Mouse (Mus musculus): ENCODE measurements around the gene Srm. TPM values are rescaled to one million over a fixed set of nuclear protein-coding genes. Genes with fewer than 3 reads are reported as not detected.

Srm gene
- total RNA-seq, 2 experiments from 2014 or later, result 70.5 to 78.1 TPM

DNA sequence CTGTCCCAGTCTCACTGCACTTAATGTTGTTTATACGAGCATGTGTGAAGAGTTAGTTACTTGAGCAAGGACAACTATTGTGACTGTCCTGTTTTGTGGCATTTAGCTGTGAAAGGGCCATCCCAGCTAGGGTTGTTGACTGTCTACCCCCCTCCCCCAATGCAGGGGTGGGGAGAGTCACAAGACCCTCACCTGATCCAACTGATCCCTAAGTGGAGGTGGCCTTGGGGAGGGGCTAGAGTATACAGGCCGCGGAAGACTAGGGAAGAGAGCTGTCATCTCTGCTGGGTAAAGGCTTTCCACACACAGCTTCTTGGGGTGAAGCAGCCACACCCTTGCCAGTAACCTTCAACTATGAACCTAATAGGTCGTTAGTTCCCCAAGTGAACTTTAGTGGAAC, 9.0 kb downstream of the Srm start:
- DNase-seq (ENCODE audit: extremely low spot score in 1 of 2, low spot score in 1 of 2), result no peak

- no peak for DNase-seq (ENCODE audit: extremely low spot score in 1 of 2, low spot score in 1 of 2)
These were observed 10.6 kb downstream of the Srm start for GRCm38 (mm10) chr4:148601871-148602270.

- DNase-seq (ENCODE audit: extremely low spot score in 1 of 2, low spot score in 1 of 2), result no peak
These were observed 11.2 kb downstream of the Srm start, which contains the start of gene Masp2 for GRCm38 (mm10) chr4:148602357-148603120. TSS of gene Masp2 (plus strand) at chr4:148602554.

- no peak for DNase-seq (ENCODE audit: extremely low spot score in 1 of 2, low spot score in 1 of 2)
These were observed 12.3 kb downstream of the Srm start for GRCm38 (mm10) chr4:148603376-148604139.

DNA sequence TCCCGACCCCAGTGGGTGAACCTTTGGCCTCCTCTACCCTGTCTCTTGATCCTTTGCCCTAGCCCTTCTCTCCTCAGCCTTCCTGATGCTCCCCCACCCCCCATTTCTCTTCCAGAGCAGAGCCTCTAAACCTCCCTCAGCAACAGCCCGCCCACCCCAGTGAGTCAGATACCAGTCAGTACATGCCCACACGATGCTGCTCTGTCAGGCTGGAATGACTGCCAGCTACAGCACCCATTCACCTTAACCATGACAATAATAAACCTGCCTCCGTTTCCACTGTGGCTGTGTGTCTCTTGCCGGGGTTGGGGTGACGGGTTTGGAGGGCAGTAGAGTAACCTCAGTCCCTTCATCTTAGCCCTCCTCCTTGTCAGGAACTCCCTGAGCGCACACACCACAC, 12.8 kb downstream of the Srm start:
- DNase-seq (ENCODE audit: extremely low spot score in 1 of 2, low spot score in 1 of 2), result peak in 1 of 2 experiments; percentile 37

GRCm38 (mm10) chr4:148604541-148605165, 13.3 kb downstream of the Srm start:
- DNase-seq (ENCODE audit: extremely low spot score in 1 of 2, low spot score in 1 of 2), result peak; percentile 36 to 68

DNA sequence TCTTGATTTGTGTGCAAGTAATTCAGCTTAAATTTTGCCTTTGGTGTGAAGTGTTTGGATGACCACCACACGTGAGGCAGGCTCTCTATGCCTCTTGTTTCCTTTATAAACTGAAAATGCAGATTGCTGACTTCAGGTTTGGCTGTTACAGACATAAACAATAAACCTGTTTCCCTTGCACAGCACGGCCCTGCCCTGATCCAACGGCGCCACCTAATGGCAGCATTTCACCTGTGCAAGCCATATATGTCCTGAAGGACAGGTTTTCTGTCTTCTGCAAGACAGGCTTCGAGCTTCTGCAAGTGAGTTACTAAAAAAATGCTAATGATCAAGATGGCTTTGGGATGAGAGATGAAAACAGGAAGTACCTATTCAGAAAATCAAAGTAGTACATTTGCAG, 16.5 kb downstream of the Srm start:
- peak; percentile 63 to 90 for DNase-seq (ENCODE audit: extremely low spot score in 1 of 2, low spot score in 1 of 2)

DNA sequence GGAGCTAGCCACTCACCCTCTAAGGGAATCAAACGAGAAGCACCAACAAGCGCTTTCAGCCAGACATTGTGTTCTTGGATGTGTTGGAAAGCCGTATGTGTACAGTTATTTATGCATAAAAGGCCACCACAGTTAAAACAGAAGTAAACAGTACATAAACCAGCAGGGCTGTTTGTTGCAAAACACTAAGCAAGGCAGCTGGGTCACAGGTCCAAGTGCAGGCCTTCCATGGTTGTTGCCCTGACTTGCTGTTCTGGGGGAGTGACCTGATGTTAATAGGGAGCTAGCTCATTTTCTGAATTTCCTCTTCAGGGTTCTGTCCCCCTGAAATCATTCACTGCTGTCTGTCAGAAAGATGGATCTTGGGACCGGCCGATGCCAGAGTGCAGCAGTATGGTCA, 18.5 kb downstream of the Srm start:
- no peak for DNase-seq (ENCODE audit: extremely low spot score in 1 of 2, low spot score in 1 of 2)

DNA sequence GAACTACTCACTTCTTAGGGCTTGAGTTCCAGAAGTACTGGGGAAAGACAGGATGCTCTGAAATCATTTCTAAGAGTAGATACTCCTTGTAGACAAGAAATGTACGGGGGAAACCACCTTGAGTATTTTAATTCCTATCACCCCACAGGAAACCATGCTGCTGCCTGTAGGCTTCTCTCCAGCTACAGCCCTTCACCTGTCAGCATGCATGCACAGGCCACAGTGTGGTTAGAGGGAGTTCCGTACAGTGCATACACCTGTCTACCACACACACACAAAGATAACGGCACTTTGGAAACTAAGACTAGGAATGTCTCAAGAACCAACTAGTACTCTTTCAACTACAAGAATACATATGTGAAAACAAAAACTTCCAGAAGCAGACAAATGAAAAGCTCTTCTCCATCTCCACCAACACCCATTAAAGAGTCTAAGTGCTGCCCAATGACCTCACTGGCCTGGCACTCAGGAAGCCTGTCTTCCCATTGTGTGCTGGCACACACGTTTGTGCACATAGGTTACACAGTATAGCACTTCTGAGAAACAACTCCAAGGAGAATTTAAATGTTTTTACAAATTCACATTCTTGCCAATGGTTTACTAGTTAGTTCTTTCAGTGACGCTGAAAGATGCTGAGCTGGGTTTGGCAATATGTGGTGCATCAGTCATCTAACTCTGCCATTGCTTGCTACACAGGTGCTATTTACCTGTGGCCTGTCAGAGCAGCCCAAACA, 19.5 kb downstream of the Srm start:
- no peak for DNase-seq (ENCODE audit: extremely low spot score in 1 of 2, low spot score in 1 of 2)

GRCm38 (mm10) chr4:148612557-148612956, 21.3 kb downstream of the Srm start:
- DNase-seq (ENCODE audit: extremely low spot score in 1 of 2, low spot score in 1 of 2), result no peak

DNA sequence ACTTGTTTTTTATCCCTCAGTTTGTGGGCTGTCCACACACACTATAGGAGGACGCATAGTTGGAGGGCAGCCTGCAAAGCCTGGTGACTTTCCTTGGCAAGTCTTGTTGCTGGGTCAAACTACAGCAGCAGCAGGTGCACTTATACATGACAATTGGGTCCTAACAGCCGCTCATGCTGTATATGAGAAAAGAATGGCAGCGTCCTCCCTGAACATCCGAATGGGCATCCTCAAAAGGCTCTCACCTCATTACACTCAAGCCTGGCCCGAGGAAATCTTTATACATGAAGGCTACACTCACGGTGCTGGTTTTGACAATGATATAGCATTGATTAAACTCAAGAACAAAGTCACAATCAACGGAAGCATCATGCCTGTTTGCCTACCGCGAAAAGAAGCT, 22.4 kb downstream of the Srm start:
- DNase-seq (ENCODE audit: extremely low spot score in 1 of 2, low spot score in 1 of 2), result no peak

DNA sequence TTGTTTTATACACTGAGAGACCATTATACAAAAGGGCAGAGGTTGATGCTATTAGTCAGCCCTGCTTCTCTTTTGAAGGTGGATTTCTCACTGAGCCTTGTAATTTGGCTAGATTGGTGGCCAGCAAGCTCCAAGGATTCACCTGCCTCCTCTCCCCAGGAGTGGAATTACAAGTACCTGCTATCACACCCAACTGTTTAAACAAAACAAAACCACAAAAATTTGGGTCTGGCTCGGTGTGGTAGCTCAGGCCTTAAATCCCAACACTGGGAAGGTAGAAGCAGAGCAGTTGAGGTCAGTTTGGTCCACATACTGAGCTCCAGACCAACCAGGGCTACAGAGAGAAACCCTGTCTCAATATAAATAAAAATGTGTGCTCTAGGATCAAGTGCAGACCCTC, 28.5 kb downstream of the Srm start:
- no peak for DNase-seq (ENCODE audit: extremely low spot score in 1 of 2, low spot score in 1 of 2)

GRCm38 (mm10) chr4:148620718-148621117, 29.4 kb downstream of the Srm start:
- DNase-seq (ENCODE audit: extremely low spot score in 1 of 2, low spot score in 1 of 2), result no peak

DNA sequence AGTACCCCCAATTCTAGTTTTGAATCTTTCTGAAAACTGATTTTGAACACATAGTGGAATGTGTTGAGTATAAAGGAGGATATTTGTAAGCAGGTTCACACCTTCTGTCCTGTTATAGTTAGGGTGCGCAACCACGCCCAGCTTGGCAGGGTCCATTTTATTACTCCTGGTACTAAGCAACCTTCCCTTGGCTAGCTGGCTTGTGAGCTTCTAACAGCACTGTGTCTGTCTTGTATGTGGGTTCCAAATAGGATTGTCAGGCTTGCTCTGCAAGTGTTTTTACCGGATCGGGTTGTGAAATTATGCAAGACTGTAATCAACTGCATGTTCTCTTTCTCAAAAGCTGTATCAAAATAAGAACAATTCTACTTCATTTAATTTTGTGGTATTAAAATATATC, 31.2 kb downstream of the Srm start:
- DNase-seq (ENCODE audit: extremely low spot score in 1 of 2, low spot score in 1 of 2), result no peak

DNA sequence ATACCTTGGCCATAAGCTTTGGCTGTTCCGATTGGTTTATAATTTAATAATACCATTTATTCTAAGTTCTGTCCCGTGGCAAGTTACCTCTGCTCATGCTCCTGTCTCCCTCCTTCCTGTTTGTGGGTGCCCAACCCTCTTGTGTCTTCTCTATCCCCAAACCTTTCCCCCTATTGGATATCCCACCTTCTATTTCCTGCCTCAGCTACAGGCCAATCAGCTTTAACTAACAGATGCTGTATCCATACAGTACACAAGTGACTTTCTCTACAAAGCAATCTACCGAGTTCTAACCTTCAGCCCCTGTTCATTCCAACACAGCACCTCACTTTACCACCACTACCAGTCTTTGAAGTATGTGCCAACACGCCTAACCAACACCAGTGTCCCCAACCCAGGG, 32.3 kb downstream of the Srm start:
- no peak for DNase-seq (ENCODE audit: extremely low spot score in 1 of 2, low spot score in 1 of 2)

GRCm38 (mm10) chr4:148625010-148625409, 33.7 kb downstream of the Srm start:
- no peak for DNase-seq (ENCODE audit: extremely low spot score in 1 of 2, low spot score in 1 of 2)

- peak; percentile 28 to 36 for DNase-seq (ENCODE audit: extremely low spot score in 1 of 2, low spot score in 1 of 2)
These were observed 34.7 kb downstream of the Srm start for GRCm38 (mm10) chr4:148625756-148626622.

DNA sequence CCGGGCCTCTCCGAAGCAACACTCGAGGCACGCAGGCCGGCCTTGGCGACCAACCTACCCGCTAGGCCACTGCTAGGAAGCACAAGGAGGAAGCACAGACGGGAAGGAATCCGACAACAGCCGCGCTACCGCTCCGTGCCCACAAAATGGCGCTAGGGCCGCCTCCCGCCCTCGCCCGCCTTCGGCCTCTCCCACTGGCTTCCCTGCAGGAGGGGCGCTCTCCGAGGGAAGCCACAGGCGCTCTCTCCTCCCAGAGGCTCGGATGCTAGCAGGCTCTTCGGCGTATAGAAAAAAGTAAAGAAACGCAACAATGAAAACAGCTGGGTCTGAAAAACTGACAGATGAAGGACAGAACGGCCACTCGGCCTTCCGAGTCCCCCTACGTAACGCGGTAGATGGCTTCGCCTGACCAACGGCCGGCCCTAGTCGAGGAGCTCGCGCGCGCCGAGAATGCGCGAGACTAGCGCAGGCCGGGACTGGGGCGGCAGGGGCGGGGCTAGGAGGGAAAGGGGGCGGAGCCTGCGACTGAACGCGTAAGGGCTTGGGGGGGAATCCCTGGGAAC, 35.4 kb downstream of the Srm start, which contains the start of gene Tardbp:
Tardbp (minus strand) TSS at position 397 of the 563 bp plus-strand sequence.
- DNase-seq (ENCODE audit: extremely low spot score in 1 of 2, low spot score in 1 of 2), result peak; percentile 91 to 93

DNA sequence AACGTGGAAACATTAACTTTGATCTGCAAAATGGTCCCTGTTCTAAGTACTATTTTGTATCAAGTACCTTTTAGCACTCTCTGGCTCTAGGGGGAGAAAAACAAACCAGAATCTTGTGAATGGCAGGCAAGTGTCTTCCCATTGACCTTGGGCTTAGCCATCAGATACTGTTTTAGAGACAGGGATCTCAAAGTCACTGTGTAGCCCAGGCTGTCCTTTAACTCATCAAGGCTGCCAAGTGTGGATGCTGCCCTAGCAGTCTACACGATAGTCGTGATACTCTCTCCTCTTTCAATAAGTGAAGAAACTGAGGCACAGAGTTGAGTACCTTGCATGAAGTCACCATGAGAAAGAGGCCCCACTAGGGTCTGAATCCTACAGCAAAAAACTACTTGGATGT, 35.9 kb downstream of the Srm start:
- no peak for DNase-seq (ENCODE audit: extremely low spot score in 1 of 2, low spot score in 1 of 2)
